Mouse (Mus musculus) neutrophil, adult 5-6 weeks (primary cell): ENCODE data around the gene Mrgprg. TPM values are rescaled to one million over a fixed set of nuclear protein-coding genes. Genes with fewer than 3 reads are reported as not detected.

Experiments used
- ATAC-seq: fragments of 151-379, 151-347 bp; 2 replicates; pipeline ENCODE4 v1.8.0; 2017; ENCODE audit warnings: mild to moderate bottlenecking, moderate TSS enrichment; ENCODE audit not compliant: insufficient number of reproducible peaks, poor library complexity, low FRiP score, severe bottlenecking; ENCODE audit errors: extremely low read depth
- total RNA-seq: library from RNA; stranded (forward); fragments of 200-1000 nt; gene quantifications from 2 replicates; pipeline ENCODE4 v1.2.3, GENCODE M21; 2017

Mrgprg gene
- not detected in 2 replicates for total RNA-seq

GRCm38 (mm10) chr7:143766893-143767292 is at the start of gene Mrgprg:
TSS of gene Mrgprg (minus strand) at chr7:143766993.
- ATAC-seq: no peak

- no peak for ATAC-seq
These were observed 42.1 kb upstream of the Mrgprg start for GRCm38 (mm10) chr7:143808909-143809308.

GRCm38 (mm10) chr7:143805199-143805624 is 38.4 kb upstream of the Mrgprg start:
- ATAC-seq: no peak

- ATAC-seq: no peak
These were observed 34.6 kb upstream of the Mrgprg start for GRCm38 (mm10) chr7:143801195-143802065.

- no peak for ATAC-seq
These were observed 34.0 kb upstream of the Mrgprg start for GRCm38 (mm10) chr7:143800770-143801169.

GRCm38 (mm10) chr7:143798783-143799182 is 32.0 kb upstream of the Mrgprg start:
- ATAC-seq: no peak

- peak; percentile 77 for ATAC-seq
These were observed 26.3 kb upstream of the Mrgprg start for GRCm38 (mm10) chr7:143793121-143793520.

GRCm38 (mm10) chr7:143792336-143792985 is 25.7 kb upstream of the Mrgprg start:
- ATAC-seq: no peak

GRCm38 (mm10) chr7:143783996-143784829 is 17.4 kb upstream of the Mrgprg start, which contains the start of gene Mrgpre:
TSS of gene Mrgpre (minus strand) at chr7:143784500.
- ATAC-seq: peak; percentile 44

GRCm38 (mm10) chr7:143783378-143783995 is 16.7 kb upstream of the Mrgprg start:
- no peak for ATAC-seq

- no peak for ATAC-seq
These were observed 10.6 kb upstream of the Mrgprg start for GRCm38 (mm10) chr7:143777375-143777774.

GRCm38 (mm10) chr7:143776137-143776536 is 9.3 kb upstream of the Mrgprg start:
- no peak for ATAC-seq

GRCm38 (mm10) chr7:143769461-143769860 is 2.7 kb upstream of the Mrgprg start:
- no peak for ATAC-seq

- ATAC-seq: no peak
These were observed 1.5 kb upstream of the Mrgprg start for GRCm38 (mm10) chr7:143768267-143768666.

GRCm38 (mm10) chr7:143764876-143765530 is 1.8 kb downstream of the Mrgprg start:
- ATAC-seq: no peak

- peak; percentile 54; the same call in 1 of the 2 replicates for ATAC-seq
These were observed 3.0 kb downstream of the Mrgprg start for GRCm38 (mm10) chr7:143763794-143764193.

GRCm38 (mm10) chr7:143758956-143759355 is 7.8 kb downstream of the Mrgprg start:
- ATAC-seq: no peak

- ATAC-seq: no peak
These were observed 9.1 kb downstream of the Mrgprg start for GRCm38 (mm10) chr7:143757696-143758095.
